In genomic region chr16:90385326-90385687, GRCm38 (mm10) we compare ENCODE assay signal across 8 mouse cellular contexts. TPM values are rescaled to one million over a fixed set of nuclear protein-coding genes. Genes with fewer than 3 reads are reported as not detected.
A peak's percentile ranks its signal among the peaks of the same experiment; 100 is the strongest.
DNase-seq lines count a peak whose midpoint lies in the region; ATAC-seq and TF ChIP-seq lines count a peak whose summit lies in the region.

No protein-coding gene starts in this region.

- no peaks in the 10 kb centered on the region for H3K9me3 ChIP-seq in heart, postnatal 0 days (replicated peaks; ENCODE audit: control insufficient read depth, low read length)
- no peaks in the 10 kb centered on the region for H3K9me3 ChIP-seq in hindbrain, embryonic 14.5 days (ENCODE audit: control insufficient read depth, low read length)
- no peaks in the 10 kb centered on the region for H3K9me3 ChIP-seq in midbrain, embryonic 11.5 days (ENCODE audit: control insufficient read depth, low read length)

- peak overlapping the region; percentile 84 for H3K4me3 ChIP-seq in heart, postnatal 0 days (ENCODE audit: low read depth, low read length)
- peak overlapping the region; percentile 61 for H3K4me3 ChIP-seq in hindbrain, embryonic 14.5 days (replicated peaks; ENCODE audit: low read length)
- peak overlapping the region; percentile 89 for H3K4me3 ChIP-seq in midbrain, embryonic 11.5 days (ENCODE audit: low read depth, low read length)

- H3K9ac ChIP-seq in heart, postnatal 0 days (replicated peaks; ENCODE audit: low read depth, low read length): peak overlapping the region; percentile 81
- H3K9ac ChIP-seq in hindbrain, embryonic 14.5 days: peak overlapping the region; percentile 88
- peak overlapping the region; percentile 95 for H3K9ac ChIP-seq in midbrain, embryonic 11.5 days (ENCODE audit: low read length)

- H3K4me2 ChIP-seq in heart, postnatal 0 days (ENCODE audit: low read depth, low read length): peak overlapping the region; percentile 98
- peak overlapping the region; percentile 79 for H3K4me2 ChIP-seq in hindbrain, embryonic 14.5 days (replicated peaks)
- peak overlapping the region; percentile 90 for H3K4me2 ChIP-seq in midbrain, embryonic 11.5 days

- no peak for TF ChIP-seq CTCF in heart, postnatal 0 days (IDR thresholded peaks at IDR 0.05; ENCODE audit: low read depth)

- under 1% methylated on average over 16 of the region's 16 CpGs for WGBS in heart, postnatal 0 days
- 1% methylated on average over 16 of the region's 16 CpGs for WGBS in hindbrain, embryonic 14.5 days
- WGBS in midbrain, embryonic 11.5 days: 1% methylated on average over 16 of the region's 16 CpGs

- no peaks in the 10 kb centered on the region for H3K27me3 ChIP-seq in heart, postnatal 0 days (ENCODE audit: control insufficient read depth, insufficient read depth, low read length)
- no peaks in the 10 kb centered on the region for H3K27me3 ChIP-seq in hindbrain, embryonic 14.5 days (ENCODE audit: control insufficient read depth, insufficient read depth, low read length)
- peaks cover 3% of the 10 kb centered on the region for H3K27me3 ChIP-seq in midbrain, embryonic 11.5 days (ENCODE audit: control insufficient read depth, insufficient read depth, low read length)

- no peak for TF ChIP-seq EP300 in heart, postnatal 0 days (IDR thresholded peaks at IDR 0.05; ENCODE audit: low read depth)

- H3K36me3 ChIP-seq in heart, postnatal 0 days (replicated peaks; ENCODE audit: control insufficient read depth, insufficient read depth, low read length): no peaks in the 10 kb centered on the region
- no peaks in the 10 kb centered on the region for H3K36me3 ChIP-seq in hindbrain, embryonic 14.5 days (replicated peaks; ENCODE audit: control insufficient read depth, insufficient read depth)
- H3K36me3 ChIP-seq in midbrain, embryonic 11.5 days (ENCODE audit: control insufficient read depth, insufficient read depth, low read length): 0 out of 2 replicates have a peak, but pooled peaks cover 3% of the 10 kb centered on the region

- H3K27ac ChIP-seq in heart, postnatal 0 days (ENCODE audit: low read depth): peak overlapping the region; percentile 80
- peak overlapping the region; percentile 92 for H3K27ac ChIP-seq in hindbrain, embryonic 14.5 days
- peak overlapping the region; percentile 97 for H3K27ac ChIP-seq in midbrain, embryonic 11.5 days (ENCODE audit: low read depth, low read length)

- peak; percentile 7; the same call in 1 of the 2 replicates for ATAC-seq in heart, postnatal 0 days (ENCODE audit: insufficient read depth, low read depth)
- 0 out of 2 replicates have a peak, but pooled peaks have one; percentile 6 for ATAC-seq in common myeloid progenitor, adult 5-6 weeks (replicated peaks; ENCODE audit: low read depth, poor library complexity, severe bottlenecking)
- ATAC-seq in hindbrain, embryonic 14.5 days (ENCODE audit: low FRiP score): peak; percentile 56
- no peak for ATAC-seq in midbrain, embryonic 11.5 days (ENCODE audit: low FRiP score)

- peak; percentile 54 for DNase-seq in heart, postnatal 0 days (ENCODE audit: low spot score)
- no peak for DNase-seq in heart, adult 18-20 months
- DNase-seq in hindbrain, embryonic 14.5 days (ENCODE audit: low spot score): peak; percentile 41
- peak; percentile 98 for DNase-seq in midbrain, embryonic 11.5 days (ENCODE audit: low spot score, missing footprints)
- no peak for DNase-seq in thymus, adult 18-20 months
- no peak for DNase-seq in thymus, postnatal 0 days (ENCODE audit: low spot score)
- DNase-seq in layer of hippocampus, adult 9-11 months: no peak

- H3K4me1 ChIP-seq in heart, postnatal 0 days (ENCODE audit: control insufficient read depth, insufficient read depth): peaks cover 27% of the 10 kb centered on the region
- H3K4me1 ChIP-seq in hindbrain, embryonic 14.5 days (replicated peaks; ENCODE audit: control insufficient read depth, insufficient read depth, low read length): peaks cover 35% of the 10 kb centered on the region
- H3K4me1 ChIP-seq in midbrain, embryonic 11.5 days (ENCODE audit: control insufficient read depth, insufficient read depth, low read length): peaks cover 22% of the 10 kb centered on the region

RNA-seq across cellular contexts. Expression of gene Hunk, which starts 0.5 kb away (rescaled TPM):
- total RNA-seq in heart, postnatal 0 days (2014; rRNA removed; ENCODE audit: low replicate concordance): 3.3 and 7.7 TPM in 2 replicates
- 1.4 and 1.6 TPM in 2 replicates for polyA plus RNA-seq in heart, postnatal 0 days (2015; fragmentation: Nextera tagmentation; extraction: Ambion mirVana)
- total RNA-seq in heart, adult 18-20 months (2021): under 1 TPM; 0.36 to 0.40 TPM
- not detected in 2 replicates for total RNA-seq in common myeloid progenitor, adult 5-6 weeks (2017)
- 6.9 and 7.8 TPM in 2 replicates for polyA plus RNA-seq in hindbrain, embryonic 14.5 days (2014; fragmentation: Nextera tagmentation; extraction: Ambion mirVana)
- polyA plus RNA-seq in midbrain, embryonic 11.5 days (2014; fragmentation: Nextera tagmentation; extraction: Ambion mirVana): 9.7 TPM in 2 replicates
- polyA plus RNA-seq in thymus, postnatal 0 days (2015; fragmentation: Nextera tagmentation; extraction: Ambion mirVana): 3.1 and 3.6 TPM in 2 replicates

Comparison
In these comparisons a context has a peak if more than half of its experiments do, and no peak if none do; other contexts are left out.
1. DNase-seq: peak in heart, postnatal 0 days (single experiment), hindbrain, embryonic 14.5 days (single experiment) and midbrain, embryonic 11.5 days (single experiment); none in heart, adult 18-20 months (0 of 2), thymus, adult 18-20 months (0 of 2), thymus, postnatal 0 days (single experiment) and layer of hippocampus, adult 9-11 months (single experiment).
2. Peak in every context shown above with its lines, with median percentiles within 50 percentile points of each other: H3K27ac ChIP-seq, H3K4me2 ChIP-seq, H3K4me3 ChIP-seq and H3K9ac ChIP-seq.